Mouse (Mus musculus) forebrain, embryonic 13.5 days (tissue): ENCODE results near the gene Gm7544. TPM values are rescaled to one million over a fixed set of nuclear protein-coding genes. Genes with fewer than 3 reads are reported as not detected.
"Not testable (repeated sequence)": the region's sequence is repeated elsewhere in the genome, so short reads cannot be mapped to it uniquely, and the experiment has no call there.

Source experiments
- ATAC-seq: fragments of 200-750 bp; cut with Nextera tagmentation; 2 replicates; pipeline ENCODE4 v1.8.0; 2017
- H3K27ac ChIP-seq: fragments of 300-500 bp; sonication (generic); 2 replicates; pipeline ENCODE4 v1.5.1; 2015; ENCODE audit warnings: inconsistent platforms, mild to moderate bottlenecking, moderate library complexity
- H3K27me3 ChIP-seq: fragments of 300-500 bp; sonication (generic); 2 replicates; pipeline ENCODE4 v1.6.1; 2015; ENCODE audit warnings: mild to moderate bottlenecking, inconsistent platforms
- H3K36me3 ChIP-seq: fragments of 300-500 bp; sonication (generic); 2 replicates; pipeline ENCODE4 v1.6.1; 2015; ENCODE audit warnings: mild to moderate bottlenecking, inconsistent platforms; ENCODE audit not compliant: poor library complexity, severe bottlenecking
- H3K4me1 ChIP-seq: fragments of 300-500 bp; sonication (generic); 2 replicates; pipeline ENCODE4 v1.6.1; 2015; ENCODE audit warnings: inconsistent platforms
- H3K4me2 ChIP-seq: fragments of 300-500 bp; sonication (generic); 2 replicates; pipeline ENCODE4 v1.6.1; 2015; ENCODE audit warnings: inconsistent platforms, mild to moderate bottlenecking, moderate library complexity
- H3K4me3 ChIP-seq: fragments of 300-500 bp; sonication (generic); 2 replicates; pipeline ENCODE4 v1.5.1; 2015; ENCODE audit warnings: mild to moderate bottlenecking, inconsistent platforms
- H3K9ac ChIP-seq: fragments of 300-500 bp; sonication (generic); 2 replicates; pipeline ENCODE4 v1.6.1; 2015; ENCODE audit warnings: mild to moderate bottlenecking, inconsistent platforms
- H3K9me3 ChIP-seq: fragments of 300-500 bp; sonication (generic); replicated peaks from 2 replicates; pipeline ENCODE4 v1.6.1; 2016; ENCODE audit warnings: inconsistent platforms
- WGBS: fragments of 180-500 bp; shearing (Covaris S2); methylation state at CpG from one replicate; pipeline ENCODE4 v1.1.7; 2015; 5-methylcytosine and 5-hydroxymethylcytosine counted together
- polyA plus RNA-seq: library from polyadenylated mRNA; unstranded; fragments of >200 nt; fragmentation: Nextera tagmentation; extraction: Ambion mirVana; gene quantifications from 2 replicates; pipeline ENCODE4 v1.2.1, GENCODE M21; 2015

The Gm7544 gene
- polyA plus RNA-seq, 1 experiment from 2014 or later: not detected

DNA sequence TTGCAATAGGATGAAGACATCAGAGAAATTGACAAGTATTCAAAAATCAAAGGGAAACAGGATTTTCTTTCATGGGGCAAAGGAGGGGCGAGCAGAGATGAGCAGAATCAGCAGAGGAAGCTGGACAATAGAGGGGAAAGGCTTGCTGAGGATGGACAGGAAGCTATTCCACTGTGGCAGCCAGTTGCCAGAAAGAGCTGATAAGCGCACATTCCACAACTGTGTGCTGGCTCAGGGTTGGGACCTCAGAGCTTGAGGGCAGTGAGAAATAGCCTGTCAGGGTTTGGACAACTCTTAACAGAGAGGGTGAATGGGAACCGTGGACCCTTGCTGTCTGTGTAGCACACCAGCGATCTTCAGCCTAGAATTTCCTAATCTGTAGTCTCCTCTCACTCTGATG is 16.2 kb upstream of the Gm7544 start:
- H3K4me2 ChIP-seq: no peak overlapping the region
- 70% methylated on average over 4 of the region's 4 CpGs for WGBS
- no peak for ATAC-seq
- H3K9me3 ChIP-seq: no peaks in the 10 kb centered on the region
- H3K4me3 ChIP-seq: no peak overlapping the region
- H3K27ac ChIP-seq: no peak overlapping the region
- no peaks in the 10 kb centered on the region for H3K27me3 ChIP-seq
- no peaks in the 10 kb centered on the region for H3K4me1 ChIP-seq
- H3K36me3 ChIP-seq: no peaks in the 10 kb centered on the region
- H3K9ac ChIP-seq: no peak overlapping the region

DNA sequence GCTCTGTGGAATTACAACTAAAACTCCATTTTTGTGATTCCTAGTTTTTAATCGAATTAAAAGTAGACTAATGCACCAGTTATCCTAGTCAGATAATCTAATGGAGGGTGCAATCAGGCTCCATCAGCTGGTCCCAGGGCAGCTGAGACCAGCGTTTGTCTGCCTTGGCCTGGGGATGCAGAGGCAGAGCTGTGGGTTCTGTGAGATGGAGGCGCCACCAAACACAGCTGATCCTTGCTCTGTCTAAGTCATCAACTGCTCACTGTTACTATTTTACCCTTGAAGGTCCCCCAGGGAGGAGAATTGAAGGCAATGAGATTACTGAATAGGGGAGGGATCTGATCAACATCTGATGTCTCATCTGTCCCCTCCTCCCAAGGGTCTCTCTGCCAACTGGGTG is 10.6 kb upstream of the Gm7544 start:
- H3K36me3 ChIP-seq: no peaks in the 10 kb centered on the region
- 66% methylated on average over 3 of the region's 3 CpGs for WGBS
- H3K4me2 ChIP-seq: no peak overlapping the region
- no peak overlapping the region for H3K27ac ChIP-seq
- H3K4me3 ChIP-seq: no peak overlapping the region
- no peak overlapping the region for H3K9ac ChIP-seq
- no peak for ATAC-seq
- no peaks in the 10 kb centered on the region for H3K27me3 ChIP-seq
- H3K4me1 ChIP-seq: no peaks in the 10 kb centered on the region
- H3K9me3 ChIP-seq: no peaks in the 10 kb centered on the region

DNA sequence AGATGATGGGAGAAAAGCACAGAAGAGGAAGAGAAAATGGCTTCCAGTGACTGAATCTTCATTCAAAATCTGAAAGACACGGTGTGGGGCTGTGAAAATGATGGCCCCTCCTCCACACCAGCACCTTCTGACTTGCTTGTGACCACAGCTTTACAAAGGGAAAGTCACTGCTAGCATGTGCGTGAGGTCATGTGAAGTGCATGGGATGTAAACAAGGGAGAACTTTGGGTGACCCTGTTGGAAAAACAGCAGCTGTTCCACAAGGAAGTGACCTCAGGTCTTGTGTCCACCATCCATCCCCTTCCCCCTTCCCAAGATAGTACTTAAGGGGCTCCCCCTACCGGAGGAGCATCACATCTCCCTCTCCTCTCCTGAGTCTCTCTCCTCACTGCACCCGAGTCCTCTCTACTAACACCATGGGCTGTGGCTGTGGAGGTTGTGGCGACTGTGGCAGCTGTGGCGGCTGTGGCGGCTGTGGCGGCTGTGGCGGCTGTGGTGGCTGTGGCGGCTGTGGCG is 4.1 kb upstream of the Gm7544 start, which contains the start of gene Gm47955:
Gm47955 (plus strand) TSS at position 417 of the 516 bp plus-strand sequence.
- H3K27me3 ChIP-seq: no peaks in the 10 kb centered on the region
- H3K27ac ChIP-seq: no peak within 1 kb of the TSS
- ATAC-seq: no peak
- H3K4me1 ChIP-seq: no peaks in the 10 kb centered on the region
- no peak within 1 kb of the TSS for H3K9ac ChIP-seq
- no peaks in the 10 kb centered on the region for H3K36me3 ChIP-seq
- H3K9me3 ChIP-seq: no peaks in the 10 kb centered on the region
- WGBS: 93% methylated on average over 11 of the region's 11 CpGs
- H3K4me3 ChIP-seq: no peak within 1 kb of the TSS
- no peak within 1 kb of the TSS for H3K4me2 ChIP-seq

DNA sequence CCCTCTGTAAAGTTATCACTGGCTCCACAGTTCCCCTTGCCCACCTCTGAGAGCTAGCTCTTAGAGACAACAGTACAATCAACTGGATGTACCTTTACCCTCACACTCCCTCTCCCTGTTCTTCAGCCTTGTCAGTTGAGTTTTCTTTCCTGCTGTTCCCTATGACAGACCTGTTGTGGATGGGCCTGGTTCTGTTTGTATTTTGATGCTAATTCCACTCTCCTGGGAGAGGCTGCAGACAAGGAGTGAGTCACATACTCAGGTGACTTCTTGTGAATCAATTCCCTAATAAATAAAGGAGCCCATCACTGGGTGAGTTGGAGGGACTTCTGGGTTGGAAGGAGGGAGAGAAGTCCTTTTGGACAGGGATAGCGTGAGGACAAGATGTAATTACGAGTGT is 7.2 kb downstream of the Gm7544 start:
- Histone ChIP-seq H3K4me1 (no peaks in the 10 kb centered on the region), H3K9me3 (no peaks in the 10 kb centered on the region), H3K4me3 (no peak overlapping the region), H3K36me3 (no peaks in the 10 kb centered on the region), H3K27me3 (no peaks in the 10 kb centered on the region), H3K27ac (no peak overlapping the region), H3K9ac (no peak overlapping the region), H3K4me2 (no peak overlapping the region)
- 81% methylated on average over 2 of the region's 2 CpGs for WGBS
- no peak for ATAC-seq

GRCm38 (mm10) chr1:82946029-82946428 is 9.8 kb downstream of the Gm7544 start:
- H3K36me3 ChIP-seq, H3K27me3 ChIP-seq, H3K4me2 ChIP-seq, H3K4me3 ChIP-seq, H3K4me1 ChIP-seq, H3K9ac ChIP-seq, H3K27ac ChIP-seq, H3K9me3 ChIP-seq, ATAC-seq: not testable (repeated sequence)
- WGBS: no CpG with 5 or more reads among the region's 2 CpGs

- H3K36me3 ChIP-seq, ATAC-seq, H3K4me2 ChIP-seq, H3K27me3 ChIP-seq, H3K9me3 ChIP-seq, H3K9ac ChIP-seq, H3K27ac ChIP-seq, H3K4me1 ChIP-seq, H3K4me3 ChIP-seq: not testable (repeated sequence)
- WGBS: no CpG with 5 or more reads among the region's 6 CpGs
These were observed 12.5 kb downstream of the Gm7544 start, which contains the start of gene A030003K21Rik for GRCm38 (mm10) chr1:82943295-82943694. Gene A030003K21Rik (minus strand): TSS chr1:82943388.

DNA sequence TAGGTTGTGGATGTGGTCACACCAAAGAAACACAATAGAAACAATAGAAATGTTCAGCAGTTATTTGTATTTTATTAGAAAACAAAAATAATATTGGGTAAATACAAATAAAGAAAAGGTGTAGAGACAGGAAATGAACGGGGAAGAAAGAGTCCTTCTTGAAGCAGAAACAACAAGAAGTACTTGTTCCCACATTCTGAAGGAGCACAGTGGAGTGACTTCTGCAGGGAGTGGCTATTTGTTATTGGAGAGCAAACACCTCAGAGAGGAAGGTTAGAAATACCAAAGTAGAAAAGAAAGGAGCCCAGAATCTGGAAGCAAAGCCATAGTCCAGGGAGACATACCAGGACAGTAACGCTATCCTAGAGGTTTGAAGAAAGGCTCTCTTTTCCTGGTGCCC is 13.3 kb downstream of the Gm7544 start:
- not testable (repeated sequence) for ATAC-seq

DNA sequence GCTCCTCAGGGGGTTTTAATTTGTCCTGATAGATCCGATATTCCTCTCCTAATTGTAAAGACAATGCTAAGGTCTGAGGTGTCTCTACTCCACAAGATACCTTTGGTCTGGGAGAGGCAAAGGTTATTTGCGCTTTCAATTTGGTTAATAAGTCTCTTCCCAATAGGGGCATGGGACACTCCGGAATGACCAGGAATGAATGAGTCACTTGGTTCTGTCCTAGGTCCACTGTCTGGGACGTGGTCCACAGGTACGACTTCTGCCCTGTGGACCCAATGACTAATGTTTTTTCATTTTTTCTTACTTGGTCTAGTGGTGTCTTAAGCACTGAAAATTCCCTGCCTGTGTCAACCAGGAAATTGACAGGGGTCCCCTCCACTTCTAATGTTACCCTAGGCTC is 17.1 kb downstream of the Gm7544 start:
- no peaks in the 10 kb centered on the region for H3K4me1 ChIP-seq
- 95% methylated on average over 5 of the region's 5 CpGs for WGBS
- H3K4me2 ChIP-seq: no peak overlapping the region
- H3K36me3 ChIP-seq: no peaks in the 10 kb centered on the region
- no peak overlapping the region for H3K27ac ChIP-seq
- H3K9me3 ChIP-seq: no peaks in the 10 kb centered on the region
- H3K27me3 ChIP-seq: no peaks in the 10 kb centered on the region
- no peak for ATAC-seq
- H3K9ac ChIP-seq: no peak overlapping the region
- H3K4me3 ChIP-seq: no peak overlapping the region

More for the DNA sequence above, 13.3 kb downstream of the Gm7544 start:
- not testable (repeated sequence) for H3K9ac ChIP-seq, H3K9me3 ChIP-seq, H3K4me3 ChIP-seq, H3K27ac ChIP-seq, H3K4me2 ChIP-seq, H3K27me3 ChIP-seq, H3K36me3 ChIP-seq, H3K4me1 ChIP-seq
- 94% methylated on average over 1 of the region's 2 CpGs for WGBS

DNA sequence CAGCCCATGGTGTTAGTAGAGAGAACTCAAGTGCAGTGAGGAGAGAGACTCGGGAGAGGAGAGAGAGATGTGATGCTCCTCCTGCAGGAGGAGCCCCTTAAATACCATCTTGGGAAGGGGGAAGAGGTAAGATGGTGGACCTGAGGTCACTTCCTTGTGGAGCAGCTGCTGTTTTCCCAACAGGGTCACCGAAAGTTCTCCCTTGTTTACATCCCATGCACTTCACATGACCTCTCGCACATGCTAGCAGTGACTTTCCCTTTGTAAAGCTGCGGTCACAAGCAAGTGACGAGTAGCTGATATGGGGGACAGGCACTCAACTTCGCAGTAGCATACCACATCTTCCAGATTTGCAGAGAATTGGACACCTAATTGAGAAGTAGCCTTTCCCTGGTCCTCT is 24.5 kb downstream of the Gm7544 start, which contains the start of gene Gm6217:
Gm6217 (minus strand) TSS at position 74 of the 400 bp plus-strand sequence.
- H3K4me2 ChIP-seq, H3K27me3 ChIP-seq, H3K36me3 ChIP-seq, H3K9ac ChIP-seq, H3K27ac ChIP-seq, H3K4me1 ChIP-seq, H3K9me3 ChIP-seq, H3K4me3 ChIP-seq, ATAC-seq: not testable (repeated sequence)
- WGBS: no CpG with 5 or more reads among the region's 6 CpGs

GRCm38 (mm10) chr1:82930558-82930957 is 25.3 kb downstream of the Gm7544 start:
- not testable (repeated sequence) for H3K27ac ChIP-seq
- WGBS: 93% methylated on average over 3 of the region's 3 CpGs

DNA sequence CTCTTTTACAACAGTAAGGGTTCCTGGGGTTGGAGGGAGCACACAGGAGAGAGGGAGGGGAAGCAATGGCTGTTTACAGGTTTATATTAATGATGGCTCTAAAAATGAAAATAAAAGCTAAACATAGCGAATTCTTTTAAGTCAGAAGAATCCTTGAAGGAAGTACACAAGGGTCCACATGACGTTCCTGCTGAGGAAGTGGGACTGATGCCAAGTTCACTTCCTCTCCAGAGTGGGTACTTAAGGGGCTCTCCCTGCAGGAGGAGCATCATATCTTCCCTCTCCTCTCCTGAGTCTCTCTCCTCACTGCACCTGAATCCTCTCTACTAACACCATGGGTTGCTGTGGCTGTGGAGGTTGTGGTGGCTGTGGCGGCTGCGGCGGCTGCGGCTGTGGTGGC is 31.2 kb downstream of the Gm7544 start, which contains the start of gene A030014E15Rik:
A030014E15Rik (plus strand) TSS at position 268 of the 400 bp plus-strand sequence.
- Histone ChIP-seq H3K9me3 (no peaks in the 10 kb centered on the region), H3K27ac (no peak within 1 kb of the TSS), H3K9ac (no peak within 1 kb of the TSS), H3K4me1 (no peaks in the 10 kb centered on the region), H3K4me3 (no peak within 1 kb of the TSS), H3K27me3 (no peaks in the 10 kb centered on the region), H3K36me3 (no peaks in the 10 kb centered on the region), H3K4me2 (no peak within 1 kb of the TSS)
- WGBS: 97% methylated on average over 6 of the region's 6 CpGs
- ATAC-seq: no peak

More at GRCm38 (mm10) chr1:82930558-82930957, 25.3 kb downstream of the Gm7544 start:
- H3K9ac ChIP-seq, H3K9me3 ChIP-seq, H3K4me3 ChIP-seq, H3K4me2 ChIP-seq, ATAC-seq, H3K4me1 ChIP-seq, H3K27me3 ChIP-seq, H3K36me3 ChIP-seq: not testable (repeated sequence)

DNA sequence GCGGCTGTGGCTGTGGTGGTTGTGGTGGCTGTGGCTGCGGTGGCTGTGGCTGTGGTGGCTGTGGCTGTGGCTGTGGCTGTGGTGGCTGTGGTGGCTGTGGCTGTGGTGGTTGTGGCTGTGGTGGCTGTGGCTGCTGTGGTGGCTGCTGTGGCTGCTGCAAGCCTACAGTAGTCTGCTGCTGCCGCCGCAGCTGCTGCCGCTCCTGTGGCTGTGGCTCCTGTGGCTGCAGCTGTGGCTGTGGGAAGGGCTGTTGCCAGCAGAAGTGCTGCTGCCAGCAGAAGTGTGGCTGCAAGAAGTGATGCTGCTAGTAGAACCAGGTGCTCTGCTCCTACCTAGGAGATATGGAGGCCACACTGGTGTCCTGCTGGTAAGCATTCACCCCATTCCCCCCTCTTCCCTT is 42.4 kb downstream of the Gm7544 start:
- WGBS: 89% methylated on average over 4 of the region's 5 CpGs

DNA sequence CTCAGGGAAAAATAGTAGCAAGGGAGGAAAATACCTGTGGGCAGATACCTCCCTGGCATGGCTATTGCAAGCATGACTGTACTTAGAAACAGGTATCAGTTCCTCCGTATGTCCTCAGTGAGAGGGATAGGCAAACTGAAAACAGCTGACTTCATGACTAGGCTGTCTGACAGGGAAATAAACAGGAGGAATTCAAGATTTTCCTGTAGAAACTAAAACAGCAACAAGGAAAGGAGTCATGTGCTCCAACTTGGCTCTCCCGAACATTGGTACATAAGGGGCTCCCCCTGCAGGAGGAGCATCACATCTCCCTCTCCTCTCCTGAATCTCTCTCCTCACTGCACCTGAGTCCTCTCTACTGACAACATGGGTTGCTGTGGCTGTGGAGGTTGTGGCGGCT is 42.8 kb downstream of the Gm7544 start, which contains the start of gene A030005L19Rik:
A030005L19Rik (plus strand) TSS at position 301 of the 400 bp plus-strand sequence.
- Histone ChIP-seq H3K9ac (no peak within 1 kb of the TSS), H3K4me3 (no peak within 1 kb of the TSS), H3K36me3 (no peaks in the 10 kb centered on the region), H3K27ac (no peak within 1 kb of the TSS), H3K27me3 (no peaks in the 10 kb centered on the region), H3K4me2 (no peak within 1 kb of the TSS), H3K4me1 (no peaks in the 10 kb centered on the region), H3K9me3 (no peaks in the 10 kb centered on the region)
- ATAC-seq: no peak
- WGBS: 96% methylated on average over 2 of the region's 3 CpGs

More for the DNA sequence above, 42.4 kb downstream of the Gm7544 start:
- H3K9ac ChIP-seq, ATAC-seq, H3K4me1 ChIP-seq, H3K9me3 ChIP-seq, H3K4me2 ChIP-seq, H3K4me3 ChIP-seq, H3K27me3 ChIP-seq, H3K27ac ChIP-seq, H3K36me3 ChIP-seq: not testable (repeated sequence)
